Mouse (Mus musculus) intestine, embryonic 15.5 days (tissue): Measurements from ENCODE around the gene Clic5. TPM values are rescaled to one million over a fixed set of nuclear protein-coding genes. Genes with fewer than 3 reads are reported as not detected.

Experiments used
- ATAC-seq: fragments of 200-750 bp; cut with Nextera tagmentation; 2 replicates; pipeline ENCODE4 v1.8.0; 2017; ENCODE audit warnings: moderate TSS enrichment, moderate library complexity
- H3K27ac ChIP-seq: fragments of 300-500 bp; sonication (generic); 2 replicates; pipeline ENCODE4 v1.5.1; 2015; ENCODE audit warnings: mild to moderate bottlenecking, inconsistent platforms
- H3K27me3 ChIP-seq: fragments of 300-500 bp; sonication (generic); replicated peaks from 2 replicates; pipeline ENCODE4 v1.6.1; 2015; ENCODE audit warnings: inconsistent platforms
- H3K36me3 ChIP-seq: fragments of 300-500 bp; sonication (generic); 2 replicates; pipeline ENCODE4 v1.6.1; 2015; ENCODE audit warnings: inconsistent platforms
- H3K4me1 ChIP-seq: fragments of 300-500 bp; sonication (generic); replicated peaks from 2 replicates; pipeline ENCODE4 v1.6.1; 2015; ENCODE audit warnings: inconsistent platforms
- H3K4me2 ChIP-seq: fragments of 300-500 bp; sonication (generic); replicated peaks from 2 replicates; pipeline ENCODE4 v1.6.1; 2015; ENCODE audit warnings: mild to moderate bottlenecking, inconsistent platforms
- H3K4me3 ChIP-seq: fragments of 300-500 bp; sonication (generic); replicated peaks from 2 replicates; pipeline ENCODE4 v1.5.1; 2015; ENCODE audit warnings: inconsistent platforms
- H3K9ac ChIP-seq: fragments of 300-500 bp; sonication (generic); 2 replicates; pipeline ENCODE4 v1.6.1; 2015; ENCODE audit warnings: inconsistent platforms
- H3K9me3 ChIP-seq: fragments of 300-500 bp; sonication (generic); 2 replicates; pipeline ENCODE4 v1.6.1; 2016; ENCODE audit warnings: inconsistent platforms
- WGBS: fragments of 180-500 bp; shearing (Covaris S2); methylation state at CpG from one replicate; pipeline ENCODE4 v1.1.7; 2015; 5-methylcytosine and 5-hydroxymethylcytosine counted together
- polyA plus RNA-seq: library from polyadenylated mRNA; unstranded; fragments of >200 nt; fragmentation: Nextera tagmentation; extraction: Ambion mirVana; gene quantifications from 2 replicates; pipeline ENCODE4 v1.2.1, GENCODE M21; 2015

Gene Clic5
- polyA plus RNA-seq, 1 experiment from 2014 or later: 20.0 TPM

DNA sequence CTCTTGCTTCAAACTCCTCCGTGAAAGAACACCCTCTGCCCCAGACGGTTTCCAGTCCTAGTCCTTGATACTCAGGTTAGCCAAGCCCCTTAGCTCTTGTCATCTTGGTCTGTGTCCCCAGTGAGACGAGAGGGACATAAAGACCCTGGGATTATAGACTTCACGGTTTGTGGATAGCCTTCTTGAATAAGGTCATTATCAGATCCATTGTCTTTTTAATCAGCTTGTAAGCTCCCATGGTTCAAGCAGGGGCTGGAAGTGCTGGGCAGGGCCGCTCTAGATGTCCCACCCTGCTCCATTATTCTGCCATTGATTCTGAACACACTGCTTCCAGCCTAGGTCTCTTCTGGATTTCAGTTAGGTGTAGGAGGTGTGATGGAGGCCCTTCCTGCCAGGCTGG is 55.7 kb downstream of the Clic5 start:
- H3K4me2 ChIP-seq: no peak overlapping the region
- WGBS: 55% methylated on average over 5 of the region's 5 CpGs
- H3K27ac ChIP-seq: no peak overlapping the region
- H3K9me3 ChIP-seq: no peaks in the 10 kb centered on the region
- peaks cover 4% of the 10 kb centered on the region; the same call in 1 of the 2 replicates for H3K4me1 ChIP-seq
- H3K9ac ChIP-seq: no peak overlapping the region
- no peak for ATAC-seq
- H3K36me3 ChIP-seq: no peaks in the 10 kb centered on the region
- H3K27me3 ChIP-seq: no peaks in the 10 kb centered on the region
- no peak overlapping the region for H3K4me3 ChIP-seq

DNA sequence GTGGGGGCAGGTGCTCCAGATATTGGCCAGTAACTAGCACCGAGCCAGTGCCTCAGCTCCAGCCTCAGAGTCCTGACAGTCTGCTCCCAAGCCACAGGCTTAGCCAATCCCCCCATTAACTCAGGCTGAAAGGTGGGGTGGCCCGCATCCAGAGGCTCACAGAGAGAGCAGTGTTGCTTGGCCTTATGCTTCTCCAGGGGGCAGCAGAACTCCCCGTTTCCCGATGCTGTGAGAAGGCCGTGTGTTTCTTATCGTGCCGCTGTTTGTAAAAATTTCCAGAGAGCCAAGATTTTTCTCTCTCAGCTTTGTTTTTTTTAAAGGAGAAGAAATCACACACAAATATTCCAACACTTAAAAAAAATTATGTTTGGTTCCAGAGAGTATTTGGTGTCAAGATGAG is 56.2 kb downstream of the Clic5 start:
- WGBS: 29% methylated on average over 7 of the region's 7 CpGs
- Histone ChIP-seq H3K4me1 (peaks cover 4% of the 10 kb centered on the region; the same call in 1 of the 2 replicates), H3K27me3 (no peaks in the 10 kb centered on the region), H3K4me3 (no peak overlapping the region), H3K9ac (no peak overlapping the region), H3K36me3 (no peaks in the 10 kb centered on the region), H3K9me3 (no peaks in the 10 kb centered on the region), H3K4me2 (no peak overlapping the region), H3K27ac (no peak overlapping the region)
- ATAC-seq: no peak

DNA sequence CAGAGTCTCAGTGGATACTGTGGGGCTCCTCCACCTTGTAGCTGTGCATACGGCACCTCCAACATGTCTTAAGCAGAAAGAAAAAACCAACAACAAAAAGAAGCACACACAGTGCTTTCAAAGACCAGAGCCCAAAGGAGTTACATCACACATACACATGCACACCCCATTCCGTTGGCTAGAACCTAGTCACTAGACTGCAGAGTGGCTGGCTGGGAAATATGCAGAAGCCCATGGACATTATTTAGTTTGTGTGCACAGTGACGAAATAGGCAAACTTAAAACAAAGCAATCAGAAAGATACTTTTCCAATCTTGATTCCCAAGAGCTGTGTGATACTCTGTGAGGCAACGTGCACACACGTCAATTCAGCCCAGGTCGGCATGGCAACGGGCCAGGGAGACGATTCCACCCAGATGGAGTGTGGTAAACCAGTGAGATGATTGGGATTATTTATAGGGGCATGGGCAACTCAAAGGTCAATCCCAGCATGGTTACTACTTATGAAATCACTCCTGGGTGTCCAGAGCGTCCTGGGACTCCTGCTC is 57.8 kb downstream of the Clic5 start:
- Histone ChIP-seq H3K4me2 (no peak overlapping the region), H3K27ac (no peak overlapping the region), H3K4me3 (no peak overlapping the region), H3K4me1 (no peaks in the 10 kb centered on the region), H3K9ac (no peak overlapping the region), H3K36me3 (0 out of 2 replicates have a peak, but pooled peaks cover 2% of the 10 kb centered on the region), H3K27me3 (no peaks in the 10 kb centered on the region), H3K9me3 (no peaks in the 10 kb centered on the region)
- WGBS: 71% methylated on average over 9 of the region's 9 CpGs
- ATAC-seq: no peak

- H3K9ac ChIP-seq: no peak overlapping the region
- no peak for ATAC-seq
- H3K27ac ChIP-seq: no peak overlapping the region
- no peaks in the 10 kb centered on the region for H3K4me1 ChIP-seq
- H3K27me3 ChIP-seq: no peaks in the 10 kb centered on the region
- no peaks in the 10 kb centered on the region for H3K9me3 ChIP-seq
- 0 out of 2 replicates have a peak, but pooled peaks cover 2% of the 10 kb centered on the region for H3K36me3 ChIP-seq
- H3K4me2 ChIP-seq: no peak overlapping the region
- 72% methylated on average over 4 of the region's 4 CpGs for whole genome bisulfite sequencing
- no peak overlapping the region for H3K4me3 ChIP-seq
Observed at GRCm38 (mm10) chr17:44249544-44249943, 61.2 kb downstream of the Clic5 start.

DNA sequence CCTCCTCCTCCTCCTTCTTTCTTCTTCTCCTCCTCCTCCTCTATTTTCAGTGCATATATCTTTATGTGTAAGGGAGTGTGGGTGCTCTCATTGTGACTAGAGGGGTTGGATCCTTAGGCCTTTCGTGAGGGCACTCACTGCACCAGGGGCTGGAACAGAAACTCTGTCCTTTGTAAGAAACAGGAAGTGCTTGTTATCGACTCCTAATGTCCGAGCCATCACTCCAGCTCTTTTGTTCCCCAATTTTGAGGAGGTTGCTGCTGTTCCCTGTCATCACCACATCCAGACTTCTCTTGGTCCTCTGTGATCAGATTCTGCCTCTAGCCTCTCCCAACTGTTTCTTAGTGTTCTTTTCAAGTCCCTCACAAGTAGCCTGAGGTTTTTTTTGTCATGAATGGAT is 64.3 kb downstream of the Clic5 start:
- ATAC-seq: no peak
- no peak overlapping the region for H3K9ac ChIP-seq
- H3K4me3 ChIP-seq: no peak overlapping the region
- 62% methylated on average over 3 of the region's 3 CpGs for WGBS
- no peak overlapping the region for H3K27ac ChIP-seq
- H3K9me3 ChIP-seq: no peaks in the 10 kb centered on the region
- H3K4me1 ChIP-seq: no peaks in the 10 kb centered on the region
- H3K4me2 ChIP-seq: no peak overlapping the region
- H3K27me3 ChIP-seq: no peaks in the 10 kb centered on the region
- 0 out of 2 replicates have a peak, but pooled peaks cover 2% of the 10 kb centered on the region for H3K36me3 ChIP-seq

GRCm38 (mm10) chr17:44254698-44255097 is 66.3 kb downstream of the Clic5 start:
- no peak for ATAC-seq
- H3K4me1 ChIP-seq: no peaks in the 10 kb centered on the region
- H3K9ac ChIP-seq: no peak overlapping the region
- no peaks in the 10 kb centered on the region for H3K27me3 ChIP-seq
- H3K36me3 ChIP-seq: 0 out of 2 replicates have a peak, but pooled peaks cover 2% of the 10 kb centered on the region
- H3K9me3 ChIP-seq: no peaks in the 10 kb centered on the region
- 62% methylated on average over 8 of the region's 8 CpGs for WGBS
- H3K27ac ChIP-seq: no peak overlapping the region
- no peak overlapping the region for H3K4me3 ChIP-seq
- H3K4me2 ChIP-seq: no peak overlapping the region

DNA sequence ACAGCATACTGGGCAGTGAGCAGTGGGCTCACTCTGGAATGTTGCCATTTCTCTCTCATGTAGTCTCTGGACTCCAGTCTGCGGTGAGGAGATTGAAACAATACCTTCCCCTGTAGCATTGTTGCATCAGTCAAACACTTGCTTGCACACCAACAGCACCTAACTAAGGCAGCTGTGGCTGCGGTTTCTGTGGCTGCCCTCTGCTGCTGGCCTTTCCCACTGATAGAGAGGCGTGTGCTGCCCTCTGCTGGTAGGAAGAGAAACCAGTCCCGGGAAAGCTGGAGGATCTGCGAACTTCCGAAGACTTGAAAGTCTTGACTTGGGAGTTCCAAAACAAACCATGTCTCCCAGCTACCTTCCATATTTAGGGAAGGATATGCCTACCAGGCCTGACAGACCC is 68.2 kb downstream of the Clic5 start:
- WGBS: 6% methylated on average over 6 of the region's 6 CpGs
- H3K27ac ChIP-seq: no peak overlapping the region
- H3K4me1 ChIP-seq: no peaks in the 10 kb centered on the region
- no peak overlapping the region for H3K4me2 ChIP-seq
- no peaks in the 10 kb centered on the region for H3K36me3 ChIP-seq
- no peaks in the 10 kb centered on the region for H3K27me3 ChIP-seq
- no peak overlapping the region for H3K4me3 ChIP-seq
- H3K9ac ChIP-seq: no peak overlapping the region
- ATAC-seq: peak; percentile 68
- no peaks in the 10 kb centered on the region for H3K9me3 ChIP-seq

- Histone ChIP-seq H3K27ac (no peak overlapping the region), H3K9ac (no peak overlapping the region), H3K4me2 (no peak overlapping the region), H3K27me3 (no peaks in the 10 kb centered on the region), H3K36me3 (no peaks in the 10 kb centered on the region), H3K9me3 (no peaks in the 10 kb centered on the region), H3K4me1 (no peaks in the 10 kb centered on the region), H3K4me3 (no peak overlapping the region)
- ATAC-seq: no peak
- WGBS: 45% methylated on average over 6 of the region's 6 CpGs
Observed at GRCm38 (mm10) chr17:44259245-44259644, 70.9 kb downstream of the Clic5 start.

DNA sequence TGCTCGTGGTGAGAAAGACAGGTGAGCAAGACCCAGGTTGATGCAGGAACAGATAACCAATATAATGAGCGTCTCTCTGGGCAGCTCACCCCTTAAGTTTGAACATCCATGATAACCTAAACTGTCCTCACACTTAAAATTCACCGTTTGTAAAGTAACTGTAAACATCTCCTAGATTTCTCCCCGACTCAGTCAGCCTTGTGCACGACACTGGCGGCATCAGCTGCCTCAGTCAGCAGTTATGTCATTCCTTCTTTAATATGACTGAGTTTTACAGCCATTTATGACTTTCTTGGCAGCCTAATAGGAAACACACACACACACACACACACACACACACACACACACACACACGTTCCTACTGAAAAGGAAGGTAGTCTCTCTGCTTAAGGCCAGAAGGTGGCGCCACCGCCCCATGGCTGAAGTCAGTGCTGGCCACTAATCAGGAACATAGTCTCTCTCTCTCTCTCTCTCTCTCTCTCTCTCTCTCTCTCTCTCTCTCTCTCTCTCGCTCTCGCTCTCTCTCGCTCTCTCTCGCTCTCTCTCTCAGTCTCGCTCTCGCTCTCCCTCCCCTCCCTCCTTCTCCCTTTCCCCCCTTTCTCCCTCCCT is 73.3 kb downstream of the Clic5 start:
- H3K4me2 ChIP-seq: 0 out of 2 replicates have a peak overlapping the region, but pooled peaks have one; percentile 2
- no peaks in the 10 kb centered on the region for H3K4me1 ChIP-seq
- no peak overlapping the region for H3K4me3 ChIP-seq
- H3K9ac ChIP-seq: no peak overlapping the region; the same call in 1 of the 2 replicates
- 18% methylated on average over 9 of the region's 15 CpGs for WGBS
- no peak overlapping the region for H3K27ac ChIP-seq
- peak; percentile 80 for ATAC-seq
- H3K36me3 ChIP-seq: no peaks in the 10 kb centered on the region
- no peaks in the 10 kb centered on the region for H3K9me3 ChIP-seq
- no peaks in the 10 kb centered on the region for H3K27me3 ChIP-seq

DNA sequence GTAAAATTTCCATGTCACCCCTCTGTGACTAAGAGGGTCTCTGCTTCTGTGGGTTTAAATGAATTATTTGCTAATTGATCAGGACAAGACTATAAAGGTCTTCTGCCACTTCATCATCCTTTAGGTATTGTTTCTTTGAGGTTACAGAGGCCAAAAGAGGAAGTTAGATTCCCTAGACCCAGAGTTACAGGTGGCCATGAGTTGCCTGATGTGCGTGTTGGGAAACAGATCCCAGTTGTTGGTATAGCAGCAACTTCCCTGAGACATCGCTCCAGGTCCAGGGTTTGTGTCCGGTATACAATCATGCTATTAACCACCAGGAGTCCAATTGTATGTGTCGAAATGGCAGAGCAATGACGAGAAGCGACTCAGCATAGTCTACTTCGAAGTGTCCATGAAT is 81.7 kb downstream of the Clic5 start:
- Histone ChIP-seq H3K4me2 (no peak overlapping the region), H3K36me3 (no peaks in the 10 kb centered on the region), H3K4me1 (no peaks in the 10 kb centered on the region), H3K4me3 (no peak overlapping the region), H3K9me3 (no peaks in the 10 kb centered on the region), H3K9ac (no peak overlapping the region), H3K27me3 (no peaks in the 10 kb centered on the region), H3K27ac (no peak overlapping the region)
- no peak for ATAC-seq
- 90% methylated on average over 7 of the region's 7 CpGs for WGBS

GRCm38 (mm10) chr17:44271426-44271825 is 83.0 kb downstream of the Clic5 start:
- Histone ChIP-seq H3K9ac (no peak overlapping the region), H3K27ac (no peak overlapping the region), H3K4me3 (no peak overlapping the region), H3K4me2 (no peak overlapping the region), H3K27me3 (no peaks in the 10 kb centered on the region), H3K36me3 (no peaks in the 10 kb centered on the region), H3K4me1 (no peaks in the 10 kb centered on the region), H3K9me3 (no peaks in the 10 kb centered on the region)
- WGBS: 86% methylated on average over 3 of the region's 3 CpGs
- no peak for ATAC-seq

- Histone ChIP-seq H3K4me1 (no peaks in the 10 kb centered on the region), H3K36me3 (no peaks in the 10 kb centered on the region), H3K9ac (no peak overlapping the region), H3K27me3 (no peaks in the 10 kb centered on the region), H3K4me2 (no peak overlapping the region), H3K4me3 (no peak overlapping the region), H3K9me3 (no peaks in the 10 kb centered on the region), H3K27ac (no peak overlapping the region)
- ATAC-seq: no peak
Observed at GRCm38 (mm10) chr17:44274804-44275203, 86.4 kb downstream of the Clic5 start.

GRCm38 (mm10) chr17:44288320-44288719 is 99.9 kb downstream of the Clic5 start:
- no peak overlapping the region for H3K9ac ChIP-seq
- no peaks in the 10 kb centered on the region for H3K9me3 ChIP-seq
- no peaks in the 10 kb centered on the region for H3K36me3 ChIP-seq
- no peak overlapping the region for H3K27ac ChIP-seq
- H3K4me3 ChIP-seq: no peak overlapping the region
- ATAC-seq: no peak
- WGBS: 96% methylated on average over 1 of the region's 1 CpGs
- no peaks in the 10 kb centered on the region for H3K4me1 ChIP-seq
- no peaks in the 10 kb centered on the region for H3K27me3 ChIP-seq
- H3K4me2 ChIP-seq: no peak overlapping the region
